In genomic region chr4:136454850-136455260, GRCm38 (mm10) we compare ENCODE assay signal across 8 mouse cellular contexts. TPM values are rescaled to one million over a fixed set of nuclear protein-coding genes. Genes with fewer than 3 reads are reported as not detected.
DNase-seq lines count a peak whose midpoint lies in the region; ATAC-seq and TF ChIP-seq lines count a peak whose summit lies in the region.

No protein-coding gene starts in this region.

- no peak overlapping the region for H3K9ac ChIP-seq in kidney, embryonic 15.5 days
- 0 out of 2 replicates have a peak overlapping the region, but pooled peaks have one; percentile 32 for H3K9ac ChIP-seq in liver, embryonic 11.5 days (ENCODE audit: low read depth, low read length)
- 0 out of 2 replicates have a peak overlapping the region, but pooled peaks have one; percentile 38 for H3K9ac ChIP-seq in stomach, embryonic 16.5 days (ENCODE audit: low read length)

- H3K4me1 ChIP-seq in embryonic fibroblast, embryonic 13.5 days (ENCODE audit: control insufficient read depth, insufficient read depth, low read length): peaks cover 6% of the 10 kb centered on the region; the same call in 1 of the 2 replicates
- peaks cover 16% of the 10 kb centered on the region for H3K4me1 ChIP-seq in heart, embryonic 10.5 days
- H3K4me1 ChIP-seq in kidney, embryonic 15.5 days: peaks cover 14% of the 10 kb centered on the region
- peaks cover 4% of the 10 kb centered on the region for H3K4me1 ChIP-seq in liver, embryonic 11.5 days (replicated peaks; ENCODE audit: control insufficient read depth, insufficient read depth, low read length)
- no peaks in the 10 kb centered on the region for H3K4me1 ChIP-seq in stomach, embryonic 16.5 days (ENCODE audit: control insufficient read depth, insufficient read depth, low read length)

- no peak for TF ChIP-seq POLR2A in embryonic fibroblast, embryonic 13.5 days (IDR thresholded peaks at IDR 0.05; ENCODE audit: low read depth, low read length)

- no peaks in the 10 kb centered on the region for H3K9me3 ChIP-seq in heart, embryonic 10.5 days
- H3K9me3 ChIP-seq in kidney, embryonic 15.5 days (replicated peaks): no peaks in the 10 kb centered on the region
- H3K9me3 ChIP-seq in liver, embryonic 11.5 days (ENCODE audit: control insufficient read depth, low read length): no peaks in the 10 kb centered on the region
- H3K9me3 ChIP-seq in stomach, embryonic 16.5 days (replicated peaks; ENCODE audit: control insufficient read depth, low read length): no peaks in the 10 kb centered on the region

- WGBS in heart, embryonic 10.5 days: 4% methylated on average over 10 of the region's 10 CpGs
- 5% methylated on average over 10 of the region's 10 CpGs for whole genome bisulfite sequencing in kidney, embryonic 15.5 days
- WGBS in liver, embryonic 11.5 days: 5% methylated on average over 10 of the region's 10 CpGs
- WGBS in stomach, embryonic 16.5 days: 5% methylated on average over 10 of the region's 10 CpGs

- no peak overlapping the region for H3K27ac ChIP-seq in embryonic fibroblast, embryonic 13.5 days (ENCODE audit: insufficient read depth, low read length)
- no peak overlapping the region for H3K27ac ChIP-seq in heart, embryonic 10.5 days
- H3K27ac ChIP-seq in kidney, embryonic 15.5 days: no peak overlapping the region
- H3K27ac ChIP-seq in liver, embryonic 11.5 days (ENCODE audit: low read depth, low read length): no peak overlapping the region
- no peak overlapping the region for H3K27ac ChIP-seq in stomach, embryonic 16.5 days (ENCODE audit: low read length)

- no peaks in the 10 kb centered on the region for H3K79me3 ChIP-seq in C2C12 (ENCODE audit: low read depth)

- no peak overlapping the region for H3K4me3 ChIP-seq in C2C12 (ENCODE audit: insufficient read depth, poor library complexity, severe bottlenecking)
- peak overlapping the region; percentile 8 for H3K4me3 ChIP-seq in embryonic fibroblast, embryonic 13.5 days (ENCODE audit: insufficient read depth, low read length)
- H3K4me3 ChIP-seq in heart, embryonic 10.5 days: peak overlapping the region; percentile 51
- H3K4me3 ChIP-seq in kidney, embryonic 15.5 days (replicated peaks): peak overlapping the region; percentile 33
- H3K4me3 ChIP-seq in liver, embryonic 11.5 days (ENCODE audit: low read depth, low read length): peak overlapping the region; percentile 22
- H3K4me3 ChIP-seq in stomach, embryonic 16.5 days (replicated peaks; ENCODE audit: low read length): peak overlapping the region; percentile 37

- peak; percentile 74 for DNase-seq in adrenal gland, postnatal 25 days
- DNase-seq in heart, embryonic 10.5 days (ENCODE audit: low spot score): peak; percentile 92
- DNase-seq in liver, embryonic 11.5 days (ENCODE audit: low spot score): peak; percentile 70
- peak; percentile 55 to 64 for DNase-seq in natural killer cell, adult 2 months (ENCODE audit: low spot score in 2 of 2)

- no peaks in the 10 kb centered on the region for H3K27me3 ChIP-seq in C2C12 (ENCODE audit: control insufficient read depth, insufficient read depth, insufficient read length)
- no peaks in the 10 kb centered on the region for H3K27me3 ChIP-seq in heart, embryonic 10.5 days (ENCODE audit: insufficient read depth, poor library complexity, severe bottlenecking)
- no peaks in the 10 kb centered on the region for H3K27me3 ChIP-seq in kidney, embryonic 15.5 days
- H3K27me3 ChIP-seq in liver, embryonic 11.5 days (replicated peaks; ENCODE audit: control insufficient read depth, insufficient read depth, low read length): no peaks in the 10 kb centered on the region
- no peaks in the 10 kb centered on the region for H3K27me3 ChIP-seq in stomach, embryonic 16.5 days (ENCODE audit: control insufficient read depth, insufficient read depth, low read length)

- peak overlapping the region; percentile 59 for H3K4me2 ChIP-seq in kidney, embryonic 15.5 days
- H3K4me2 ChIP-seq in liver, embryonic 11.5 days: peak overlapping the region; percentile 61
- H3K4me2 ChIP-seq in stomach, embryonic 16.5 days (ENCODE audit: low read depth, low read length): peak overlapping the region; percentile 62

- peak overlapping the region; percentile 52 for H3ac ChIP-seq in C2C12 (ENCODE audit: control insufficient read depth, insufficient read length, low read depth)

- ATAC-seq in kidney, embryonic 15.5 days (replicated peaks; ENCODE audit: low FRiP score): no peak
- ATAC-seq in liver, embryonic 11.5 days (replicated peaks; ENCODE audit: low FRiP score): no peak
- ATAC-seq in stomach, embryonic 16.5 days (ENCODE audit: insufficient read depth, low FRiP score): no peak

- no peaks in the 10 kb centered on the region for H3K36me3 ChIP-seq in C2C12 (ENCODE audit: control insufficient read depth, insufficient read depth)
- H3K36me3 ChIP-seq in heart, embryonic 10.5 days: no peaks in the 10 kb centered on the region
- no peaks in the 10 kb centered on the region for H3K36me3 ChIP-seq in kidney, embryonic 15.5 days
- no peaks in the 10 kb centered on the region for H3K36me3 ChIP-seq in liver, embryonic 11.5 days (ENCODE audit: control insufficient read depth, insufficient read depth, low read length)
- no peaks in the 10 kb centered on the region for H3K36me3 ChIP-seq in stomach, embryonic 16.5 days (ENCODE audit: control insufficient read depth, insufficient read depth, low read length)

- TF ChIP-seq CTCF in C2C12 (IDR thresholded peaks at IDR 0.05; ENCODE audit: control insufficient read depth, insufficient read depth, insufficient read length): peak; percentile 65
- peak; percentile 65; the same call in 1 of the 2 replicates for TF ChIP-seq CTCF in embryonic fibroblast, embryonic 13.5 days (IDR thresholded peaks at IDR 0.05; ENCODE audit: borderline replicate concordance, insufficient read depth, low read length)

- H3K79me2 ChIP-seq in C2C12 (ENCODE audit: control insufficient read depth, insufficient read depth): no peaks in the 10 kb centered on the region

TF ChIP-seq in C2C12, 6 proteins besides CTCF, POLR2A, EP300 and RAD21:
- TF ChIP-seq USF1 (IDR thresholded peaks at IDR 0.05; ENCODE audit: low read depth): no peak
- no peak for TF ChIP-seq MYOD1 (IDR thresholded peaks at IDR 0.05; ENCODE audit: control insufficient read depth, insufficient read length, low read depth)
- TF ChIP-seq MAX (IDR thresholded peaks at IDR 0.05): no peak
- no peak for TF ChIP-seq CEBPB (IDR thresholded peaks at IDR 0.05; ENCODE audit: low read depth)
- TF ChIP-seq FOSL1 (IDR thresholded peaks at IDR 0.05; ENCODE audit: insufficient read depth, low read length, poor library complexity, severe bottlenecking): no peak
- TF ChIP-seq MYOG (IDR thresholded peaks at IDR 0.05; ENCODE audit: control insufficient read depth, extremely low read depth, insufficient read length): no peak

RNA-seq across cellular contexts. Expression of gene 6030445D17Rik, which starts 7.2 kb away (rescaled TPM):
- 0.46 TPM for polyA plus RNA-seq in C2C12 (2012; fragmentation: generic; extraction: Trizol)
- 0.30 and 0.71 TPM in 2 replicates for total RNA-seq in adrenal gland, postnatal 25 days (2021)
- polyA plus RNA-seq in embryonic fibroblast, embryonic 13.5 days (2011; ENCODE audit: insufficient read length, low read depth, missing spikeins): not detected in 2 replicates
- polyA plus RNA-seq in heart, embryonic 10.5 days (2016; fragmentation: Nextera tagmentation; extraction: Ambion mirVana): 0.18 TPM in 1 of 2 replicates, not detected in the other
- polyA plus RNA-seq in kidney, embryonic 15.5 days (2015; fragmentation: Nextera tagmentation; extraction: Ambion mirVana): 0.40 and 0.57 TPM in 2 replicates
- not detected in 2 replicates for polyA plus RNA-seq in liver, embryonic 11.5 days (2014; fragmentation: Nextera tagmentation; extraction: Ambion mirVana)
- 0.19 and 0.21 TPM in 2 replicates for polyA plus RNA-seq in stomach, embryonic 16.5 days (2015; fragmentation: Nextera tagmentation; extraction: Ambion mirVana)

RNA-seq across cellular contexts. Expression of gene Luzp1, which starts 14.7 kb away (rescaled TPM):
- polyA plus RNA-seq in C2C12 (2012; fragmentation: generic; extraction: Trizol): 16.1 TPM
- total RNA-seq in adrenal gland, postnatal 25 days (2021): 30.6 and 37.2 TPM in 2 replicates
- 58.5 and 59.4 TPM in 2 replicates for polyA plus RNA-seq in embryonic fibroblast, embryonic 13.5 days (2011; ENCODE audit: insufficient read length, low read depth, missing spikeins)
- 96.4 and 126 TPM in 2 replicates for polyA plus RNA-seq in heart, embryonic 10.5 days (2016; fragmentation: Nextera tagmentation; extraction: Ambion mirVana)
- polyA plus RNA-seq in kidney, embryonic 15.5 days (2015; fragmentation: Nextera tagmentation; extraction: Ambion mirVana): 134 and 146 TPM in 2 replicates
- 44.7 TPM in 2 replicates for polyA plus RNA-seq in liver, embryonic 11.5 days (2014; fragmentation: Nextera tagmentation; extraction: Ambion mirVana)
- 88.7 and 90.1 TPM in 2 replicates for polyA plus RNA-seq in stomach, embryonic 16.5 days (2015; fragmentation: Nextera tagmentation; extraction: Ambion mirVana)

RNA-seq across cellular contexts. Expression of gene Htr1d, which starts 31.5 kb away (rescaled TPM):
- polyA plus RNA-seq in C2C12 (2012; fragmentation: generic; extraction: Trizol): 0.06 TPM
- total RNA-seq in adrenal gland, postnatal 25 days (2021): not detected in 2 replicates
- not detected in 2 replicates for polyA plus RNA-seq in embryonic fibroblast, embryonic 13.5 days (2011; ENCODE audit: insufficient read length, low read depth, missing spikeins)
- polyA plus RNA-seq in heart, embryonic 10.5 days (2016; fragmentation: Nextera tagmentation; extraction: Ambion mirVana): 0.05 and 0.19 TPM in 2 replicates
- 0.21 and 0.44 TPM in 2 replicates for polyA plus RNA-seq in kidney, embryonic 15.5 days (2015; fragmentation: Nextera tagmentation; extraction: Ambion mirVana)
- 0.06 TPM in 1 of 2 replicates, not detected in the other for polyA plus RNA-seq in liver, embryonic 11.5 days (2014; fragmentation: Nextera tagmentation; extraction: Ambion mirVana)
- polyA plus RNA-seq in stomach, embryonic 16.5 days (2015; fragmentation: Nextera tagmentation; extraction: Ambion mirVana): 0.27 and 0.34 TPM in 2 replicates
